Mouse (Mus musculus): ENCODE results near the gene Cabcoco1. TPM values are rescaled to one million over a fixed set of nuclear protein-coding genes. Genes with fewer than 3 reads are reported as not detected.

The Cabcoco1 gene
- total and polyA plus RNA-seq, 3 experiments, result not detected

DNA sequence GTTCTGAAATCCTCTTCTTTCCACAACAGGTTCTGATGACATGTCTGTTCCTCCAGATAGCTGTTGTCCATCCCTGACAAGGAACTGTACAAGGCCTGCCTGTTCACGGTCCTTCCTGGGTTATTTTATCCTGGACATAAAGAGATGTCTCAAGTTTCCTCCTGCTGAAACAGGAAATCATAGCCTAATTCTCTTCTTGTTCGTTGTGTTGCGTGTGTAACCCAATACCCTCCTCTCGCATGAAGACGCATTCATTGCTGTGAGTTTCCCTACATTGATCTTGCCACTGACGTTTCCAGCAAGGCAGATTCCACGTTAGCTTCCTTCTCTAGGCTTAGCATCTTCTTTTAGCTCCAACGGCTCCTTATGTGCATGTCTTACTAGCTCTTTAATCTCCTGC, 12.7 kb downstream of the Cabcoco1 start:
- H3K4me3 ChIP-seq (ENCODE audit: low read depth, low read length), result no peak overlapping the region
- no peaks in the 10 kb centered on the region for H3K36me3 ChIP-seq (replicated peaks)
- no peak for DNase-seq (ENCODE audit: low spot score)
- H3K9me3 ChIP-seq (replicated peaks), result peaks cover 45% of the 10 kb centered on the region
- TF ChIP-seq CTCF (IDR thresholded peaks at IDR 0.05; ENCODE audit: low read depth, low read length) (no peak), GATA1 (IDR thresholded peaks at IDR 0.05; ENCODE audit: borderline replicate concordance, low read length) (no peak), GATA2 (IDR thresholded peaks at IDR 0.05; ENCODE audit: borderline replicate concordance, low read depth, low read length) (no peak), TAL1 (conservative IDR thresholded peaks at IDR 0.05; ENCODE audit: low read depth, low read length) (no peak), POLR2AphosphoS5 (IDR thresholded peaks at IDR 0.05; ENCODE audit: insufficient replicate concordance, low read depth, low read length) (no peak)
- no peak for ATAC-seq (ENCODE audit: extremely low read depth, insufficient number of reproducible peaks, low FRiP score, poor library complexity, severe bottlenecking)
- no peaks in the 10 kb centered on the region for H3K27me3 ChIP-seq (ENCODE audit: insufficient read depth, low read length)
- no peaks in the 10 kb centered on the region for H3K4me1 ChIP-seq (ENCODE audit: insufficient read depth, low read depth, low read length)

GRCm38 (mm10) chr10:68522106-68522505, 19.6 kb downstream of the Cabcoco1 start:
- Histone ChIP-seq H3K4me3 (ENCODE audit: low read depth, low read length) (no peak overlapping the region), H3K36me3 (replicated peaks) (no peaks in the 10 kb centered on the region), H3K4me1 (ENCODE audit: insufficient read depth, low read depth, low read length) (no peaks in the 10 kb centered on the region), H3K27me3 (ENCODE audit: insufficient read depth, low read length) (no peaks in the 10 kb centered on the region), H3K9me3 (replicated peaks) (peaks cover 22% of the 10 kb centered on the region)
- no peak for ATAC-seq (ENCODE audit: extremely low read depth, insufficient number of reproducible peaks, low FRiP score, poor library complexity, severe bottlenecking)
- no peak for DNase-seq (ENCODE audit: low spot score)
- TF ChIP-seq CTCF (IDR thresholded peaks at IDR 0.05; ENCODE audit: low read depth, low read length), result no peak
- no peak for TF ChIP-seq GATA1 (IDR thresholded peaks at IDR 0.05; ENCODE audit: borderline replicate concordance, low read length)
- no peak for TF ChIP-seq TAL1 (conservative IDR thresholded peaks at IDR 0.05; ENCODE audit: low read depth, low read length)
- no peak for TF ChIP-seq GATA2 (IDR thresholded peaks at IDR 0.05; ENCODE audit: borderline replicate concordance, low read depth, low read length)
- TF ChIP-seq POLR2AphosphoS5 (IDR thresholded peaks at IDR 0.05; ENCODE audit: insufficient replicate concordance, low read depth, low read length), result no peak

DNA sequence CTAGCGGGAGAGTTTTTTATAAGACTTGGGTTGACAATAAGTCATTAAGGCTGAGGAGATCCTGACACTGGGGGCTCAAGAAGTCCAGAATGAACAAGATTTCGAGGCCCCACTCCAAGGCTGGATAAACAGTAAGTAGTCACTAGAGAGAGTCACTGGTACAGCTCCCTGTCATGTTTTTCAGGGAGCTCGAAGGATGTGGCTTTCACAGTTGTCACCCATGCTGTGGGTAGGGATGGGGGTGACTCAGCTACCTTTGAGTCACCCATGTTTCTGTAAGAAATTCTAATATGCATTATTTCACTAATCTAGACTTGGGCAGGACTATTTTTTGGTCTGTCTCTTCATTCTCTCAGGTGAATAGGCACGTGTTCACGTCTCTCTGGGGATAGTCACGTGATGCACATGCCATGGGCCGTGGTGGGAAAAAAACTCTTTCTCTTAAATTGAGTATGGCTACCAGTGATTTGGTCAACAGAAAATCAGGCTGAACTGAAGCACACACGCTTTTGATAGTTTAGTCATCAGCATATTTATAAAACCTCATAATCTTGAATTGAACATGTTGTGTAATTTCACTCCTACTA, 29.2 kb downstream of the Cabcoco1 start:
- no peak for DNase-seq (ENCODE audit: low spot score)
- no peak for ATAC-seq (ENCODE audit: extremely low read depth, insufficient number of reproducible peaks, low FRiP score, poor library complexity, severe bottlenecking)
- H3K36me3 ChIP-seq (replicated peaks), result no peaks in the 10 kb centered on the region
- no peaks in the 10 kb centered on the region for H3K27me3 ChIP-seq (ENCODE audit: insufficient read depth, low read length)
- no peak for TF ChIP-seq GATA2 (IDR thresholded peaks at IDR 0.05; ENCODE audit: borderline replicate concordance, low read depth, low read length)
- TF ChIP-seq POLR2AphosphoS5 (IDR thresholded peaks at IDR 0.05; ENCODE audit: insufficient replicate concordance, low read depth, low read length), result no peak
- TF ChIP-seq CTCF (IDR thresholded peaks at IDR 0.05; ENCODE audit: low read depth, low read length), result no peak
- H3K9me3 ChIP-seq (replicated peaks), result peaks cover 50% of the 10 kb centered on the region
- no peak overlapping the region for H3K4me3 ChIP-seq (ENCODE audit: low read depth, low read length)
- no peaks in the 10 kb centered on the region for H3K4me1 ChIP-seq (ENCODE audit: insufficient read depth, low read depth, low read length)

DNA sequence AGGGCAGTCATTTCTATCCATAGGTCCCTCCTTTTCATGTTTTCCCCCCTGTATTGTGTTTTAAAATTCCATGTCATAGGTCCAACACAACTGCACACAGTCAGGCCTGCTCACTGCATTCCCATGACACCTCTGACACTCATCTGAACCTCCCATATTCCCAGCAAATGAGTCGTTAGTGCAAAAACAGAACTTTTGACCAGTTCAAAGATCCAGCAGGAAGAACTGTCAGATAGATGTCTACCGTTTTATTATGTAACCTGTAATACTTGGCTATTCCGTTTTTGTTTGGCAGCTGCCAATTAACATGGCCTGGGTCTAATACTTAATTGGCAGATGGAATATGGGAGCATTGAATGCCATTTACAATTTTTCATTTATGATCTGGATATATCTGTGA, 34.0 kb downstream of the Cabcoco1 start:
- ATAC-seq (ENCODE audit: extremely low read depth, insufficient number of reproducible peaks, low FRiP score, poor library complexity, severe bottlenecking) (no peak), DNase-seq (ENCODE audit: low spot score) (no peak)
- Histone ChIP-seq H3K4me3 (ENCODE audit: low read depth, low read length) (no peak overlapping the region), H3K9me3 (replicated peaks) (peaks cover 56% of the 10 kb centered on the region), H3K36me3 (replicated peaks) (no peaks in the 10 kb centered on the region), H3K4me1 (ENCODE audit: insufficient read depth, low read depth, low read length) (no peaks in the 10 kb centered on the region), H3K27me3 (ENCODE audit: insufficient read depth, low read length) (no peaks in the 10 kb centered on the region)
- TF ChIP-seq GATA1 (IDR thresholded peaks at IDR 0.05; ENCODE audit: borderline replicate concordance, low read length) (no peak), TAL1 (conservative IDR thresholded peaks at IDR 0.05; ENCODE audit: low read depth, low read length) (no peak), POLR2AphosphoS5 (IDR thresholded peaks at IDR 0.05; ENCODE audit: insufficient replicate concordance, low read depth, low read length) (no peak), GATA2 (IDR thresholded peaks at IDR 0.05; ENCODE audit: borderline replicate concordance, low read depth, low read length) (no peak), CTCF (IDR thresholded peaks at IDR 0.05; ENCODE audit: low read depth, low read length) (no peak)

- Histone ChIP-seq H3K4me1 (ENCODE audit: insufficient read depth, low read depth, low read length) (no peaks in the 10 kb centered on the region), H3K27me3 (ENCODE audit: insufficient read depth, low read length) (no peaks in the 10 kb centered on the region), H3K9me3 (replicated peaks) (peaks cover 49% of the 10 kb centered on the region), H3K4me3 (ENCODE audit: low read depth, low read length) (no peak overlapping the region), H3K36me3 (replicated peaks) (no peaks in the 10 kb centered on the region)
- TF ChIP-seq GATA1 (IDR thresholded peaks at IDR 0.05; ENCODE audit: borderline replicate concordance, low read length), result no peak
- no peak for TF ChIP-seq CTCF (IDR thresholded peaks at IDR 0.05; ENCODE audit: low read depth, low read length)
- TF ChIP-seq TAL1 (conservative IDR thresholded peaks at IDR 0.05; ENCODE audit: low read depth, low read length), result no peak
- no peak for TF ChIP-seq POLR2AphosphoS5 (IDR thresholded peaks at IDR 0.05; ENCODE audit: insufficient replicate concordance, low read depth, low read length)
- DNase-seq (ENCODE audit: low spot score) (no peak), ATAC-seq (ENCODE audit: extremely low read depth, insufficient number of reproducible peaks, low FRiP score, poor library complexity, severe bottlenecking) (no peak)
Observed at GRCm38 (mm10) chr10:68506242-68506641, 35.5 kb downstream of the Cabcoco1 start.

DNA sequence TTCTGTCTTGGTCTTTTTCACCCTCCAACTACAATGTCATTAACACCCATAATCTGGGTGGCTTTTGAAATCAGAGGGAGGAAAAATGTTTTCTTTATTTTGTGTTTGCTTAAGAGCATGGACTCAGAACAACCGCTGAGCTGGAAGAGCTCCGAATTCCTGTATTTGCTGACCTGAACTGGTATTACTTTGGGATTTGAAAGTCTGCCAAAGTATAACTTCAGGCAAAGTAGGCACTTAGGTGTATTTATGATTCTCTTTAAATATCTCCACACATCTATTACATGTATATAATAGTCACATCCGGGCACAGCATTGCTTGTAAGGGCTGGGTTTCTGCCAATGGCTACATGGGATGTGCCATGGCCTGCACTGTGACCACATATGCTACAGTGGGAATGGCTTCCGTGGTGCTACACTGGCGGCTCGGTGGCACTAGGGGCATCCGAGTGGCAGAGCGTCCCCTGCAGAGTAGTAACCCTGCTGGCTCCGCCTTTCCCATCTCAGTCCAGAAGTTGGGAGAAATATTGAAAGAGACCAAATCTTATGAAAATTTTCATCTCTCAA, 37.0 kb downstream of the Cabcoco1 start:
- no peak for ATAC-seq (ENCODE audit: extremely low read depth, insufficient number of reproducible peaks, low FRiP score, poor library complexity, severe bottlenecking)
- Histone ChIP-seq H3K9me3 (replicated peaks) (peaks cover 50% of the 10 kb centered on the region), H3K4me3 (ENCODE audit: low read depth, low read length) (no peak overlapping the region), H3K36me3 (replicated peaks) (no peaks in the 10 kb centered on the region), H3K27me3 (ENCODE audit: insufficient read depth, low read length) (no peaks in the 10 kb centered on the region), H3K4me1 (ENCODE audit: insufficient read depth, low read depth, low read length) (no peaks in the 10 kb centered on the region)
- TF ChIP-seq POLR2AphosphoS5 (IDR thresholded peaks at IDR 0.05; ENCODE audit: insufficient replicate concordance, low read depth, low read length) (no peak), GATA1 (IDR thresholded peaks at IDR 0.05; ENCODE audit: borderline replicate concordance, low read length) (no peak), GATA2 (IDR thresholded peaks at IDR 0.05; ENCODE audit: borderline replicate concordance, low read depth, low read length) (no peak), CTCF (IDR thresholded peaks at IDR 0.05; ENCODE audit: low read depth, low read length) (no peak)
- DNase-seq (ENCODE audit: low spot score), result no peak

All from G1E (cell line).